Mouse (Mus musculus) intestine, postnatal 0 days (tissue): Measurements from ENCODE around the gene Hpse. TPM values are rescaled to one million over a fixed set of nuclear protein-coding genes. Genes with fewer than 3 reads are reported as not detected.

Source experiments
- ATAC-seq: fragments of 200-750 bp; cut with Nextera tagmentation; 2 replicates; pipeline ENCODE4 v1.8.0; 2017; ENCODE audit warnings: mild to moderate bottlenecking, moderate TSS enrichment, moderate library complexity
- H3K27ac ChIP-seq: fragments of 300-500 bp; sonication (generic); 2 replicates; pipeline ENCODE4 v1.5.1; 2014; ENCODE audit warnings: mild to moderate bottlenecking, low read depth, low read length, moderate library complexity
- H3K27me3 ChIP-seq: fragments of 300-500 bp; sonication (generic); replicated peaks from 2 replicates; pipeline ENCODE4 v1.6.1; 2014; ENCODE audit warnings: low read length, mixed read lengths; ENCODE audit not compliant: control insufficient read depth, insufficient read depth
- H3K36me3 ChIP-seq: fragments of 300-500 bp; sonication (generic); 2 replicates; pipeline ENCODE4 v1.6.1; 2014; ENCODE audit warnings: mild to moderate bottlenecking, moderate library complexity; ENCODE audit not compliant: control insufficient read depth, insufficient read depth
- H3K4me1 ChIP-seq: fragments of 300-500 bp; sonication (generic); replicated peaks from 2 replicates; pipeline ENCODE4 v1.6.1; 2014; ENCODE audit warnings: antibody characterized with exemption, low read length, mixed read lengths; ENCODE audit not compliant: control insufficient read depth, insufficient read depth
- H3K4me2 ChIP-seq: fragments of 300-500 bp; sonication (generic); replicated peaks from 2 replicates; pipeline ENCODE4 v1.6.1; 2014; ENCODE audit warnings: low read depth, mild to moderate bottlenecking, moderate library complexity
- H3K4me3 ChIP-seq: fragments of 300-500 bp; sonication (generic); 2 replicates; pipeline ENCODE4 v1.5.1; 2014; ENCODE audit warnings: low read depth, low read length
- H3K9ac ChIP-seq: fragments of 300-500 bp; sonication (generic); 2 replicates; pipeline ENCODE4 v1.6.1; 2014; ENCODE audit warnings: mild to moderate bottlenecking, low read depth, low read length
- H3K9me3 ChIP-seq: fragments of 300-500 bp; sonication (generic); 2 replicates; pipeline ENCODE4 v1.6.1; 2016; ENCODE audit warnings: mixed run types; ENCODE audit not compliant: control insufficient read depth
- CTCF ChIP-seq: sonication (generic); IDR thresholded peaks from 2 replicates; pipeline ENCODE4 v1.5.1; 2016; ENCODE audit warnings: low read depth, mild to moderate bottlenecking, control low read depth, antibody characterized with exemption, moderate library complexity
- WGBS: fragments of 180-500 bp; shearing (Covaris S2); extraction: QIAGEN DNeasy Blood & Tissue Kit; methylation state at CpG from one replicate; pipeline ENCODE4 v1.1.7; 2014; 5-methylcytosine and 5-hydroxymethylcytosine counted together
- polyA plus RNA-seq: library from polyadenylated mRNA; unstranded; fragments of >200 nt; fragmentation: Nextera tagmentation; extraction: Ambion mirVana; gene quantifications from 2 replicates; pipeline ENCODE4 v1.2.1, GENCODE M21; 2015

Gene Hpse
- polyA plus RNA-seq, 1 experiment from 2014 or later = 0.82 TPM

GRCm38 (mm10) chr5:100638483-100638882 is 81.0 kb downstream of the Hpse start:
- peak overlapping the region; percentile 75 for H3K27ac ChIP-seq
- H3K9me3 ChIP-seq = no peaks in the 10 kb centered on the region
- H3K4me3 ChIP-seq = no peak overlapping the region
- TF ChIP-seq CTCF = no peak
- H3K4me1 ChIP-seq = peaks cover 9% of the 10 kb centered on the region; the same call in 1 of the 2 replicates
- no peak overlapping the region for H3K4me2 ChIP-seq
- no peaks in the 10 kb centered on the region for H3K27me3 ChIP-seq
- no peaks in the 10 kb centered on the region for H3K36me3 ChIP-seq
- 29% methylated on average over 8 of the region's 8 CpGs for WGBS
- peak; percentile 62 for ATAC-seq
- H3K9ac ChIP-seq = no peak overlapping the region

- H3K4me3 ChIP-seq = no peak overlapping the region
- H3K9ac ChIP-seq = no peak overlapping the region; the same call in 1 of the 2 replicates
- H3K9me3 ChIP-seq = no peaks in the 10 kb centered on the region
- no peaks in the 10 kb centered on the region for H3K36me3 ChIP-seq
- H3K4me2 ChIP-seq = no peak overlapping the region
- H3K4me1 ChIP-seq = peaks cover 7% of the 10 kb centered on the region; the same call in 1 of the 2 replicates
- ATAC-seq = no peak
- H3K27me3 ChIP-seq = no peaks in the 10 kb centered on the region
- WGBS = 46% methylated on average over 8 of the region's 8 CpGs
- H3K27ac ChIP-seq = peak overlapping the region; percentile 75
- TF ChIP-seq CTCF = peak; percentile 48
These were observed 82.5 kb downstream of the Hpse start for GRCm38 (mm10) chr5:100636794-100637544.

DNA sequence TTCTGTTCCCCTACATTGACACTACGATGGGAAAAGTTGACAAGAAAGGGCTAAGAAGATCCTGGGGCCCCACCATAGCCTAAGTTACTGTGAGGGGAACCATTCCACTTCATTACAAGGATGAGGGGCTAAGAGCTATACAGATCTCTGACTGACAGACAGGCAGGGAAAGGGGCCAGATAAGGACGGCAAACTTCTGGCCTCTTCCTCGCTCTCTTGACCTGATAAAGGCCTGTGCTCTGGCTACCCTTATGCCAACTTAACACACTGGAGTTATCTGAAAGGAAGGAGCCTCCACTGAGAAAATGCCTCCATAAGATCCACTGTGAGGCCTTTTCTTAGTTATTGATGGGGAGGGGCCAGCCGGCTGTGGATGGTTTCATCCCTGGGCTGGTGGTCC is 83.6 kb downstream of the Hpse start:
- 74% methylated on average over 4 of the region's 4 CpGs for WGBS
- ATAC-seq = no peak
- TF ChIP-seq CTCF = no peak
- no peaks in the 10 kb centered on the region for H3K36me3 ChIP-seq
- H3K9ac ChIP-seq = no peak overlapping the region
- no peaks in the 10 kb centered on the region for H3K27me3 ChIP-seq
- H3K4me2 ChIP-seq = no peak overlapping the region
- H3K9me3 ChIP-seq = no peaks in the 10 kb centered on the region
- peaks cover 7% of the 10 kb centered on the region; the same call in 1 of the 2 replicates for H3K4me1 ChIP-seq
- H3K4me3 ChIP-seq = no peak overlapping the region
- peak overlapping the region; percentile 42 for H3K27ac ChIP-seq

DNA sequence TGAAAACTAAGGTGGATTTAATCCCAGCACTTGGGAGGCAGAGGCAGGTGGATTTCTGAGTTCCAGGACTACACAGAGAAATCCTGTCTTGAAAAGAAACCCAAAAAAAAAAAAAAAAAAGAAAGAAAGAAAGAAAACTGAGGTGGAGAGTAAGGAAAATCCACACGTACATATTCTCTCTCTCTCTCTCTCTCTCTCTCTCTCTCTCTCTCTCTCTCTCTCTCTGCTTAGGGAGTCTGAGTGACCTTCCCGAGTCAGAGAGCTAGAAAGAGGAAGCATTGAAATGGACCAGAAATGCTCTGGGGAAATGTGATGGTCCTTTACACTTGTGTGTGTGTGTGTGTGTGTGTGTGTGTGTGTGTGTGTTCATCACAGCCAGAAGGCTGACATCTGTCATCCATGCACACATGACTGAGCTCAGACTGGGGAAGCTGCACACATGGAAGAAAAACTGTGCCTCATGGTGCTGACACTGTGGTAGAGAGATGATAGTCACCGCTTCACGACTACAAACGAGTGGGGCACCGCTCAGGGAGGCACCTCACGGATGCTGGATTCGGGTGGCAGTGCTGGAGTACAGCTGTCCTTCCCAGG is 84.5 kb downstream of the Hpse start:
- 79% methylated on average over 8 of the region's 8 CpGs for WGBS
- H3K4me3 ChIP-seq = no peak overlapping the region
- peaks cover 7% of the 10 kb centered on the region; the same call in 1 of the 2 replicates for H3K4me1 ChIP-seq
- H3K27me3 ChIP-seq = no peaks in the 10 kb centered on the region
- no peaks in the 10 kb centered on the region for H3K9me3 ChIP-seq
- TF ChIP-seq CTCF = no peak
- H3K9ac ChIP-seq = no peak overlapping the region
- no peak for ATAC-seq
- no peaks in the 10 kb centered on the region for H3K36me3 ChIP-seq
- no peak overlapping the region for H3K27ac ChIP-seq
- H3K4me2 ChIP-seq = no peak overlapping the region

DNA sequence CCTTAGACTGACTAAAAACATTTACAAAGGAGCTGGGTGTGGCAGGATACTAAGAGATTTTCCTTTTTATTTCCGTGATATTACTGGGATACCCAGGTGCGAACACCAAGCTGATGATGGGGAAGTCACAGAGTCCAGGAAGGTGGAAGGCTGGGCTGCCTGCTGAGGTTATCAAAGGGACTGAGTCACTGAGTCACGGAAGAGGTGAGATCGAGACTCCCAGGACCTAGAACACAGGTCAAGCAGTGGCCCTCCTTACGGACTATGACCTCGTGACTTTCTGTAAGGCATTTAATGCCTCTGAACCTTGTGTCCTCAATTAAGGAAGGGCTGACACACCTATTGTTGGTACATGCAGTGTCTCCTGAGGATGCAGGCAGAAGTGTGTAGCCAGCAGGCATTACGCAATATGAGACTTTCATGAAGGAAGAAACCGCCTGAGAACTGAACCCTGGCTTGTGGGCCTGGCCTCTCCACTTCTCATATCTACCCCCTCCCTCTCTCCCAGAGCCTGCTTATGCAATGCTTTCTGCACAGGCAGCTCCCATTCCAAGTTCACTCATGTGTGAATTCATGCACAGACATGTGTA is 86.9 kb downstream of the Hpse start:
- no peak overlapping the region for H3K9ac ChIP-seq
- peak overlapping the region; percentile 83 for H3K27ac ChIP-seq
- WGBS = 31% methylated on average over 8 of the region's 8 CpGs
- no peaks in the 10 kb centered on the region for H3K9me3 ChIP-seq
- peaks cover 6% of the 10 kb centered on the region; the same call in 1 of the 2 replicates for H3K4me1 ChIP-seq
- no peak for TF ChIP-seq CTCF
- ATAC-seq = peak; percentile 97
- no peak overlapping the region for H3K4me2 ChIP-seq
- H3K27me3 ChIP-seq = no peaks in the 10 kb centered on the region
- no peak overlapping the region for H3K4me3 ChIP-seq
- H3K36me3 ChIP-seq = no peaks in the 10 kb centered on the region

Other genes with a start within 250 kb of the Hpse start
- 7.0 and 7.9 TPM in 2 replicates for gene Lin54, start 219.1 kb downstream of the Hpse start, polyA plus RNA-seq
- 76.9 and 77.6 TPM in 2 replicates for gene Cops4, start 201.4 kb downstream of the Hpse start, polyA plus RNA-seq
- gene Plac8, start 147.5 kb downstream of the Hpse start, polyA plus RNA-seq = 1,517 and 1,527 TPM in 2 replicates
- gene Coq2, start 44.6 kb downstream of the Hpse start, polyA plus RNA-seq = 30.8 and 32.4 TPM in 2 replicates
- gene Helq, start 78.9 kb upstream of the Hpse start, polyA plus RNA-seq = 6.7 and 7.4 TPM in 2 replicates
- gene Mrps18c, start 78.9 kb upstream of the Hpse start, polyA plus RNA-seq = 195 and 203 TPM in 2 replicates
- gene Abraxas1, start 101.2 kb upstream of the Hpse start, polyA plus RNA-seq = 10.6 and 12.5 TPM in 2 replicates
- 41.7 and 47.6 TPM in 2 replicates for gene Gpat3, start 126.0 kb upstream of the Hpse start, polyA plus RNA-seq